Mouse (Mus musculus): ENCODE measurements around the gene E2f4.

E2f4 gene

DNA sequence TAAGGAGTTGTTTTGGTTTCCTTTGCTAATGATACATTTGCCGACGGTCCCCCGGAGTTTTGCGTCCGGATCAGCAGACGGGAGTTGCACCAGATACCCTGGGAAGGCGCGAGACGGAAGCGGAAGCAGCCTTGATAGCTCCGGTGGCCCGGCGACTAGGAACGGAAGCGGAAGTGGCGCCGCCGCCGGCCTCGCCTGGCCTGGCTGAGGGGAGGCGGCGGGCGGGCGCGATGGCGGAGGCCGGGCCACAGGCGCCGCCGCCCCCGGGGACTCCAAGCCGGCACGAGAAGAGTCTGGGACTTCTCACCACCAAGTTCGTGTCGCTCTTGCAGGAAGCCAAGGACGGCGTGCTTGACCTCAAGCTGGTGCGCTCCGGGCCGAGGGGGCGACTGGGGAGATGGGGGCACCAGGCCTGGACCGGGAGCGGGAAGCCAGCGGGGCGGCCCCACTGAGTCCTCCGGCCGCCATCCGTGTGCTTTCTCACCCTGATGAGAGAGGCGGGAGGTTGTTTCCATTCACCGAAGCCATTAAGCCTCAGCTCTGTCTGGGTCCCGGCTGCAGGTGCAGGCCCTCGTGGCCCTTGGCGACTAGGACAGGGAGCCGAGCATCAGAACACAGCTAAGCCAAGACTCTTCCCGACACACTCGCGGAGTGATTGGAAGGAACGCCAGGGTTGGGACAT is at the start of gene E2f4:
Gene E2f4 (plus strand): TSS at position 153 of the 682 bp plus-strand sequence.
- DNase-seq, result peak; percentile 91

DNA sequence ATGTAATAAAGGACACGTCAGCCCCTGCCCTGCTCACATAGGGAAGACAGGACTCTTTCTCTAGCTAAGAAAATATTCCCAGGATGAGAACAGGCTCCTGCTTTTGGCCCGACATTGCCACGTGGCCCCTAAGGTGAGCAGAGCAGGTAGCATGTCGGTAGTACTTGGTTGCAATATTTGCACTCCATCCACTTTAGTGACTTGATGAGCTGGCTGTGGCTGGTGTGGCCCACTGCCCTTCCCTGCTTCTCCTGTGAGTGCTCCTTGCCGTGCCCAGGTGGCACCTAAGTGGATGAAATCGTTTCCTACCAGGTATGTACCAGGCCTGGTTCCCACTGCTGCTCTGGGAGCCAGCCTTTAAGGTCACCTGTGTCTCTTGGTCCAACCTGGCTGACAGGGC is 45.5 kb upstream of the E2f4 start:
- DNase-seq, result no peak

DNA sequence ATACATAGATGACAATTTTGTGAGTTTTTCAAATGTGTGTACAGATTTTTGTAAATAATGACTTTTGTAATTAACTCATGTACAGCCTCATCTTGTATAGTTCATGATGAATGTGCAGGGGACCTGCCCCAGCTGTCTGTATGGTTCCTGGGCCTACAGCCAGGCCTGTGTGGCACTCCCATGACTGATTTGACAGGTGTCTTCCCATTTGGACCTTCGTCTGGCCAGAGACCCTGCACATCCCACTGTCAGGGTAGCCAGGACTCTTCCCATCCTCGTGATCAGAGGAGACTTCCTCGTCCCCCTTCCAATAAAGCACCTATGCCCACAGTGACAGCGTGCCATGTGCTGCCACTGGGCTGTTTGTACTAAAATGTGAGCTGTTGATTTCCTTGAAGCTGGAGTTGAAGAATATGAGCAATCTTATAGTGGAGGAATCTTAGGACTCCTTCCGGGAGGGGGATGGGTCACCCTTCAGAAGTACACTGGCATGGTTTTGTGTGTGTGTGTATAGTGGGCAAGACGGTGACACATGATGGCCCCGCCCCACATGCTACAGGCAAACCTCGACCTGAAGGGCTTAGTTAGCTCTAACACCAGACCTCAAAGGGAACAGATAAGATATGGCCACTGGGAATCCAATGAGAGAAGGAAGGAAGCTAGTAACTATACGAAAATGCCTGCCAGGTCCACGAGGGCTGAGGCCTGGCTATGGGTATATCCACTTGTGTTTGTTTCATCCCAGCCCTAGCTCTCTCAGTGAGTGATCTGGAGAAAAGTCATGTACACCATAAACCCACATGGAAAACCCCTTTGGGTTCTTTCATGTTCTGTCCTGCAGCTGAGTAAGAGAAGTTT is 44.6 kb upstream of the E2f4 start:
- DNase-seq, result no peak

DNA sequence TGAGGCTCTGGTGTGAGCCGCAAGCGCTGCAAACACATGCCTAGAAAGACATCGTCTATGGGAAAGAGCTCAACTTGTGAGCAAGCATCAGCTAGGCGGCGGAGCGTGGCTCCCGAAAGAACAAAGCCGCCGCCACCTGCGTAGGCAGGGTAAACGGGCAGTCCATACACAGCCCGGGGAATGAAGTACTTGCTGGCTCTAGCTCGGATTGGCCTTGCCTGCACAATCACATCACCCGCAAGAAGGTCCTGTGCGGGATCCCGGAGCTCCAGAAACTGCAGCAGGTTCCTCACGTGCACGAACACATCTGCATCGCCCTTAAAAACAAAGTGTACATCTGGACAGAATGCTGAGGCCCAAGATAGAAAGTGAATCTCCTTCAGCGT is 43.7 kb upstream of the E2f4 start:
- DNase-seq, result peak; percentile 47

DNA sequence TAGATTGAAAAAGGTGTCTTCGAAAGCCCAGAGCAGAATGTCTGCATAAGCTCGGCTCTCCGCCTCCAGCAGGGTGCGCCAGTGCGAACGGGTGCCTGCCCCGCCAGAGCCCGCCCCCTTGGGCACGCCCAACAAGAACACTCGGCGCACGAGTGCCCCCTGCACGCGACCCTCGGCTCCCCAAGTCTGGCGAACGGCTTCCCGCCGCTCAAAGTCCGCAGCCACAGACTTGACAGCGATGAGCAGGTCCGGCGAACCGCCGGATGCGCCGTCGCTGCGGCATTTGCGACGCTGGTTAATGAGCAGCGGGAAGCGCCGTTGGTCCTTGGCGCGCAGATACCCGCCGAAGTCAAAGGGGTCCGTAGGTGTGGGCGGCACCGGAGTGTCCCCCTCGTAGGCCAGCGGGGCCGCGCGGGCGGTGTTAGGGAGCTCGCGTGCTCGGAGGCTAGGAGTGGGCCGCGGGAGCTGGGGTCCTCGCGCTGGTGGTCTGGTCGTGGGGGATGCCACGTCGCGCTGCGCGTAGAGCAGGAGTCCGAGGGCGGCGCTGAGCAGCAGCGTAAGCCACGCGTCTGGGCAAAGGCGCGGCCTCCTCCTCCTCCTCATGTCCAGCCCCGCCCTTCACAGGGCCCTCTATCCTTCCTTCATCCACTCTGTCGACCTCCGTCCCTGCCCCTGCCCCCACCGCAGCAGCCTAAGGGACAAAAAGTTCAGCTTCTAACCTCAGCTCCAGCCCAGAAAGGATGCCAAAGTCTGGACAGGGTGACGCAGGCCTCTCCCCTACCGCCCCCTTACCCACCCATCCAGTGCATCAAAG is 43.1 kb upstream of the E2f4 start:
- peak; percentile 100 for DNase-seq

DNA sequence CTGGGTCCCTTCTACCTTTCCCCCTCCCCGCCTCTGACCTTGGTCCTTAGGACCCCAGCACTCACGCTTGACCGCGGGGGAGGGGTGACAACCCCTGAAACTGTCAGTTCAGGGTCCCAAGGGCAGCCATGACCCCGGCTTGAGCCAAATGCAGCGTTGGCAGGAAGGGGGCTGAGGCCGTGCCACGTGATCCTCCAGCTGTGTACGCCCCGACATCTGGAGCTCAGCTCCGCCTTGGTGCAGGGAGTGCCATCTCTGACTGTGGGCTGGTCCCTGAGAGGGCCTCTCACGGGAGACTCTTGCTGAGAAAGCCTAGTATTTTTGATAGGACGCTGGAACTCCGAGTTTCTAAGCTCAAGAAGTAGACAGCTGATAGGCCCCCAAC is 42.5 kb upstream of the E2f4 start, which contains the start of gene B3gnt9:
Gene B3gnt9 (minus strand): TSS at position 188 of the 385 bp plus-strand sequence.
- peak; percentile 80 for DNase-seq

DNA sequence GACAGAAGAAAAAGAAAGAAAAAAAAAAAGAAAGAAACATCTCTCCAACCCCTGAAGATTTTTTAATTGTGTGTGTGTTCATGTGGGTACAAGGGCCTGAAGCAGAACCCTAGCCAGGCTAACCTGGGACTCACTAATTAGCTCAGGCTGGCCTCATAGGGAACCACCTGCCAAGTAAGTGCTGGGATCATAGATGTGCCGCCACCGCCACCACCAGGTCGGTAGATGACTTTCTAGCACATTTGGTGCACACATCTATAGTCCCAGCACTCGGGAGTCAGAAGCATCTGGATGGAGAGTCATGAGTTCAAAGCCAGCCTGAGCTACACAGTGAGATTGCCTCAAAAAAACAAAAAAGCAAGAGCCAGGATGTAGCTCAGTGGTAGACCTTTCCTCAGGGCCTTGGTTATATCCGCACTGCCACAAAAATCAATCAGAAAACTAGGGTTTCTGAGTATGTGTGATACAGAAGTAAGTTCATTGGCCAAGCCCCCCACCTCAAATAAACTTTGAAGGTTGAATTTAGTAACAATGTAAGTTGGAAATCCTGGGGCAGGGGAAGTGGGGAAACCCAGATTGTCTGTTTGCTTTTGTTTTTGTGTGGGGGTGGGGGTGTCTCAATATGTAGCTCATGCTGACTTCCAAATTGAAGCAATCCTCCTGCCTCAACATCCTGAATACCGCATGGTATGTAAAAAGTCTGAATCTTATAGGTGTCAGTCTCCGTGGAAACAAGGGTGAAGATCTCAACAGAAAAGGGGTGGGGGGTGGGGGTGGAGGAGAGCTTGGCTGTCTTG is 39.9 kb upstream of the E2f4 start:
- DNase-seq, result no peak

DNA sequence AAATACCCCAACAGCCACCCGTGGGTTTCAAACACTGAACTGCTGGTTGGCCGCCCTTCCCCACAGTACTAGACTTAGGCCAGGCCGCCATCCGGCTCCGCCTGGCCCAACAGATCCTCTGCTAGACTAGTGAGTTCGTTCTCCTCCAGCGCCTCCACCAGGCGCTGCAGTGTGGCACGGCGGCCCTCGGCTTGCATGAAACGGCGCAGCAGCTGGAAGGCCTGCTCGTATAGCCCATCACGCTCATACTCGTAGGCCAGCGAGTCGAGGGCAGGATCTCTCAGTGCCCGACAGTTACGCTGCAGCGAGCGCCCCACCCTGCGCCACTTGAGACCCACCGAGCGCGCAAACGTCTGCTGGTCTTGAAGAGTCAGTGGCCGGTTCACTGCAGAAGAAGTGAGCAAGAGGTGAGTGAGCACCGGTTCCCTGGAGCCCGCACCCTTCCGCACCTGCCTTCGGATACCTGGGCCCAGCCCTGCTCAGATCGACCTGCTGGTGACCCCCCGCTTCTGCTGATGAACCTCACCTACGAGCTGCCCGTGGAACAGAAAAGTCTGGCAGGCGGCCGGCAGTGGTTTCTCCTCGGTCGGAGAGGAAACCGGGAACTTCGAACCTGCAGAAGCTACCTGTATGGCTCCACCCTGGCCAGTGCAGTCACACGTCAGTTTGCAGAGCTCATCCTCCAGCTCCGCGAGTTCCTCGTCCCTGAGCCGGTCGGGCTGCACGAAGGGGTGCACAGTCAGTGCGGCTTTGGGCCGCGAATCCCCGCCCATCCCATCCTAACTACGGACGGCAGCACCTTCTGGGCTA is 38.3 kb upstream of the E2f4 start:
- DNase-seq, result peak; percentile 34

DNA sequence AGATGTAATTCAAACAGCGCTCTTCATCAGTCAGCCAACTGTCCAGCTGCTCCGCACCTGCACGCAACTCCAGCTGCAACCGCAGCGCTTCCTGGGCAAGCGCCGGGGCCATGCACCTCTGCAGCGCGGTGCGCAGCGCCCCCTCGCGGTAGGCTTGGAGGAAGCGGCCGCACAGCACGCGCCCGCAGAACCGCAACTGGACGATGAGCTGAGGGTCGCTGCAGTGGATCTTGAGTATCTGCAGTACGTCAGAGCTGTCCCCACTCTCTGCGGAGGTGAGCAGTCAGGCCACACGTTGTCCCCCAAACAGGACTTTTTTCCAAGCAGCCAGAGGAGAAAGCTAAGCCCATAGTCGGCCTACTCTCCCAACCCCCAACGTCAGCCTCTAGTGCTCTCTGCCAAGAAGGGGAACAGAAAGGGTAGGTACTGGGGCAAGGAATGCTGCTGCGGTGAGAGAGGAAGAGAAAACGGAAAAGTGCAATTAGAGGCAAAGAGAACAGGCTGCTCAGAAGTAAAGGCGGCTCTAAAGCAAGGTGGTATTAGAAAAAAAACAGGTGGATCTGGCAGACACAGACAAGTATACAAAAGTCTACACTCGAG is 37.6 kb upstream of the E2f4 start:
- peak; percentile 91 for DNase-seq

DNA sequence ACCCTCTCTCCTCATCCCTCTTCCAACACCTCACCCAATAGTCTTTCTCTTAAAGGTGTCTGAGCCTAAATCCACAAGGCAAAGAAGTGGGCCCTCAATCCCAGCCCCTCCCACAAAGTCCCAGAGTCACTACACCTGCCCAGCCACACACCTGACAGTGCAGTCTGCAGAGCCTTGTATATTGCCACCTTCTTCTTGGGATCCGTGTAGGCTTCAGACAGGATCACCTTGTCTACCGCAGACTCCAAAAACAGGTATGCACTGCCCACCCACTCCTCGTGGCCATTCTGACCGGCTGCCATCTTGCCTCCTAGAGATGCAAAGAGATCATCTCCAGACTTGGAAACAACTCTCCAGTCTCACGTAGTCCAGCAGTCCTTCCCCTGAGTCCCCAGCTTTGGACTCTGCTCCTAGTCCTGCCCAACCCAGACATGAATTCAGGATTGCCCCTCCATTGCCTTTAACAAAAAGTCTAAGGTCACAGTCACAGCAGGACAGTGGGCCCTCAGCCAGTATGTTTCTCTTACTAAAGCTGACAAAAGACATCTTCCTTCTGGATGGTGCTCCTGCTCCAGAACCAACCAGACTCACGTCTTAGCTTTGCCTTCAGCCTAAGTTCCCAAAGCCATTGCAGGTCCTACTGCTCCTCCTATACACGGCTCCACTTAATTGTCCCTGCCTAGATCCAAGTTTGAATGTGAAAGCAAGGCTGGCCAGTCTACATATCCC is 36.9 kb upstream of the E2f4 start:
- DNase-seq, result no peak

DNA sequence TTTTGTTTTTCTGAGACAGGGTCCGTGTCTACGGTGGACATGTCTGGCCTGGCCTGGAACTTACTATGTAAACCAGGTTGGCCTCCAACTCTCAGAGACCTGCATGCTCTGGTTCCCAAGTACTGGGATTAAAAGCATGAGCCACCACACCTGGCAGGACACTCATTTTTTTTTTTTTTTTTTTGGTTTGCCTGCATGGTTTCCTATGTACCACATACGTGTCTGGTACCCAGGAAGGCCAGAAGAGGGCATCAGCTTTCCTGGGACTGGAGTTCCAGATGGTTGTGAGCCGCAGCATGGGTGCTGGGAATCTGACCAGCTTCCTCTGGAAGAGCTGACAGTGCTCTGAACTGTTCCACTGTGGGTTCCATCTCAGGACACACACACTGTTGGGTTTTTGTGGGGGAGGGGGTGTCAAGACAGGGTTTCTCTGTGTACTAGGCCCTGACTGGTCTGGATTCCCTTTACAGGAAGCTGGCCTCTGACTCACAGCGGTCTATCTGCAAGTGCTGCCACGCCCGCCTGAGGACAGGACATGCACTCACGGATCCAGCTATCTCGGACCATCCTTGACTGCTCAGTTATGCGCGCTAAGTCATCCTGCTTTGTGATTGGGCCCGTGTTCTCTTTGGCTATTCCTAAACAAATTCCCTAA is 36.0 kb upstream of the E2f4 start:
- DNase-seq, result no peak

DNA sequence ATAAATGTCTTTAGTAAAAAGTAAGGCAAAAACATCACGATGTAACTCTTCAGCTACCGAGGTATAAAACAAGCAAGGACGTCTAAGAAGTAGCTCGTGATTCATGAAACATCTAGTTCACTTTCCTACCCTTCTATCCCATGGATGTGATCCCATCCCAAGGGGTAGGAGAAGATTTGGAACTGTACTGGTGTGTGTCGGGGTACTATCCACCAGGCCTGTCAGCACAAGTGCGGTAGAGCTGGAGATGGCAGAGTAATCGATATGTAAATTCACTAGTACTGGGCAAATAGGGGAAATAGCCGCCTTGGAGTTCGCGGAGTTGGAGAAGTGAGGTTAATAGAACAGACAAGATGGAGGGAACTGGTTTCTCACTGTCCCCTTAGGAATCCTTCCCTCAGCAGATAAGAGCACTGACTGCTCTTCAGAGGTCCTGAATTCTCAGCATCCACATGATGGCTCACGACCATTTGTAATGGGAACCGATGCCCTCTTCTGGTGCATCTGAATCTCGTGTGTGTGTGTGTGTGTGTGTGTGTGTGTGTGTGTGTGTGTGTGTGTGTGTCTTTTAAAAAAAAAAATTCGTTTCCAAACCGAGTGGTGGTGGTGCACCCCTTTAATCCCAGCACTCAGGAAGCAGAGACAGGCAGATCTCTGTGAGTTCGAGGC is 34.1 kb upstream of the E2f4 start:
- DNase-seq, result peak; percentile 23

DNA sequence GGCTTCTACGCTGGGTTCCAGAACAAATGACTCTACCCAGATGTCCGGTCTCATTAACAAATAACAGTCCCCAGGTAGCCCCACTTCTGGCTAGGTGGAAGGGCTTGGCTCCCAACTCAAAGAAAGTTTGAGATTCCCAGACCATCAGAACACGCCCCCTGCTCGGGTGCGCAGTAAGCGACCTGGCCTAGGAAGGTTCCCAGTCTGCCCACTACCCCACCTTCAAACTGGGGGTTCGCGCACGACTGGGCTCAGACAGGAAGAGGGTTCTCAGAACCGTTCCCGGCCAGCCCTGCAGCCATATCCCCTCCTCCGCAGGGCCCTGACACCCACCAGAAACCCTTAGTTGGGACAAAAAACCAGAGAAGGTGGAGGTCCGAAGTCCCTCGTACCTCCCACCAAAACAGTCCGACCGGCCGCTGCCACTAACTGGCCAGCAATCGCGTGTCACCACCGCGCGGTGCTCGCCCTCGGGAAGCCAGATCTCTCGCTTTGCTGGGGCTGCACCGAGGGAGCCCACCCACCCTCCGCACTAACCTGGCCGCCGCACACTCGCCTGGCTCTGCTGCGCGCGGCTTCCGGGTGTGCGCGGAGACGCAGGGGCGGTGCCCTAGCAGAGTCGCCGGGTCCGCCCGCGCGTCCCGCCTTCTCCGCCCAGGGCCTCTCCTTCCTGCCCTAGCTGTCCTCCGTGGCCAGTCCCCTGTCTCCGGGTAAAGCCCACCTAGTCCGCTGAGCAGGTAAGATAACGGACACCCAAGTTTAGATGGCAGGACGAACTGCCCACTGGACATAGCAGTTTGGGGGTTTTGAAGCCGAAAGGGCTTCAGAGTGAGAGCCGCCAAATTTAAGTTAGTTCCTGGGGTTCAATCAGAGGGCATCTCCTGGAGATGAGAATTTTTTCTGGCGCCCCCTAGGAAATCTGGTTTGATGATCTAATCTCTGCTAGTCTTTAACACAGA is 33.2 kb upstream of the E2f4 start, which contains the start of the genes Tradd and Fbxl8:
Gene Tradd (minus strand): TSS at position 586 of the 959 bp plus-strand sequence.
Gene Fbxl8 (plus strand): TSS at position 625 of the 959 bp plus-strand sequence.
- peak; percentile 82 for DNase-seq

DNA sequence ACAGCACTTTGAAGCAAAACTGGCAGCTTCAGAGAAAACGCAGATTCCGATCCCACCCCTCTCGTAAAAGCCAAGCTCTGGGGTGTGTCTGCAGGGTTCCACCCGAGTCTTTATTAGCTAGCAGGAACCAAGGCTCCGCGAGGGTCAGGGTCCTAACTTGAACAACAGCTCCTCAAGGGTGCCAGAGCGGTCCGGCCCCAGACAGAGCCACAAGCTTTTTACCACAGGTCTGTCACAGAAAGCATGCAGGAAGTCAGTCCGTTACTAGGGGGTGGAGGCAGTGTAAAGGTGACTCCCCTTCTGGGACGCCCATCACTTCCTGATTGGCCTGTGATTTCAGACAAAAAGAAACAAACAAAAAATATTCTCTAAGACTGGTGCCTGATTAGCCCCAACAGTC is 32.3 kb upstream of the E2f4 start:
- DNase-seq, result peak; percentile 52

DNA sequence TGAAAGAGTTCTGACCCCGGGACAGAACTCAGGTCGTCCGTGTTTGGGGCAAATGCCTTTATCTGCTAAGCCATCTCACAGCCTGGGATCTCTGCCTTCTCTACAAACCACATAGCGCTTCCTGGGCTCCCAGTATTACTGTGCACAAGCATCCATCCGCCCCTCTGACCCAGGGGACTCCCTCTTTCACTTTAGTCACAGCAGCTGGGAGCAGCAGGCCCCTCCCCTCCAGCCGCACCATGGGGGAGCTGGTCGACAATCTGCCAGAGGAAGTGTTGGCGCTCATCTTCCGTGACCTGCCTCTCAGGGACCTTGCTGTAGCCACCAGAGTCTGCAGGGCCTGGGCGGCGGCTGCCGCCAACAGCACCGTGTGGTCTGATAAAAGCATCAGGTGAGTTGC is 30.7 kb upstream of the E2f4 start:
- DNase-seq, result peak; percentile 43

DNA sequence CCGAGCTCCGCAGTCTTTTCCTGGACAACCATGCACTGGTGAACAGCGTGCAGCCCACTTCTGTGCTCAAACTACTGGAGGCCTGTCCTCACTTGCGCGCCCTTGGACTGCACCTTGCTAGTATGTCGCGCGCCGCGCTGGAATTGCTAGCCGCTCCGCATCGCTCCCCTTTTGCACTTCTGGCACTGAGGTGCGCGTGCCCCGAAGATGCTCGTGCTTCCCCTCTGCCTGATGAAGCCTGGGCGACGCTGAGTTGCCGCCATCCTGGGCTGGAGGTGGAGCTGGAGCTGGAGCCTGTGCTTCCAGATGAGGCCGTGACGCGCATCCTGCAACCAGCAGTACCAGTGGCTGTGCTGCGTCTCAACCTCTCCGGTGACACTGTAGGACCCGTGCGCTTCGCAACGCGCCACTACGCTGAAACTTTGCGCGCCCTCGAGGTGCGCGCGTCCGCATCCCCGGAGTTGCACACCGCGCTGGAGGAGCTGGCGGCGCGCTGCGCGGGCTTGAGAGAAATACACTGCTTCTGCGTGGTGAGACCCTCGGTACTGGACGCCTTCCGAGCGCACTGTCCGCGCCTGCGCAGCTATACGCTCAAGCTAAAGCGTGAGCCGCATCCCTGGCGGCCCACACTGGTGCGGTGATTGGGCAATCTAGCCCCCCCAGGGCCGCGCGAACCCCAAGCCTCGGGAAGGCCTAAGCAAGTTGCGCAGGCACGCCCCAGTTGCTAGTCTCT is 29.0 kb upstream of the E2f4 start:
- peak; percentile 30 for DNase-seq

DNA sequence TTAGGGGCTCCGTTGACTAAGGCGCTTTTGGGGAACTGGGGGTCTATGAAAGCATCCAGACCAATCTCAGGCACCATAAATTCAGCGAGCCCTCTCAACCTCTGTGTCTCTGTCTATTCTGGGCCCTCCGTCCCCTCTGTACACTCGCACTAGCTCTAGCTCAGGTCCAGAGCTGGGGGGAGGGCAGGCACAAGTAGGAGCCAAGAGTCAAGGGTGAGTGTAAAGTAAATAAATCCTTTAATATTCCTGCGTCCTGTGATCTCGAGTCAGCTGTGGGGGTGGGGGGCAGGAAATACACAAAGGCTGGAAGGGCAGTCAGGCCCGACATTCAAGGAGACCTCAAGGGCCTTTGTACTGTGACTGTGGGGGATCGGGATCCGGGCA is 28.4 kb upstream of the E2f4 start:
- no peak for DNase-seq
